Mouse (Mus musculus) heart, adult 2 months (tissue): ENCODE results near the gene Atn1. TPM values are rescaled to one million over a fixed set of nuclear protein-coding genes. Genes with fewer than 3 reads are reported as not detected.

Source experiments
- DNase-seq, 2 experiments: peaks; one replicate each; pipeline ENCODE4 v3.0.0; 2021
- H3K27ac ChIP-seq: fragments of 200-600 bp; 2 replicates; pipeline ENCODE4 v1.8.1; 2022
- H3K27me3 ChIP-seq: fragments of 200-500 bp; 2 replicates; pipeline ENCODE4 v1.6.1; 2012; ENCODE audit warnings: mild to moderate bottlenecking, low read length, inconsistent platforms, mixed read lengths; ENCODE audit not compliant: control insufficient read depth, insufficient read depth
- H3K36me3 ChIP-seq: fragments of 200-500 bp; 2 replicates; pipeline ENCODE4 v1.6.1; 2012; ENCODE audit warnings: low read length, inconsistent platforms; ENCODE audit not compliant: control insufficient read depth, insufficient read depth
- H3K4me1 ChIP-seq: fragments of 200-500 bp; 2 replicates; pipeline ENCODE4 v1.6.1; 2011; ENCODE audit warnings: low read length; ENCODE audit not compliant: control insufficient read depth, insufficient read depth
- H3K4me3 ChIP-seq: fragments of 200-600 bp; 2 replicates; pipeline ENCODE4 v1.8.1; 2022
- H3K79me2 ChIP-seq: fragments of 200-500 bp; replicated peaks from 2 replicates; pipeline ENCODE4 v1.6.1; 2012; ENCODE audit warnings: mild to moderate bottlenecking, inconsistent platforms, low read length, moderate library complexity, mixed read lengths; ENCODE audit not compliant: control insufficient read depth, insufficient read depth
- H3K9ac ChIP-seq: fragments of 200-500 bp; 2 replicates; pipeline ENCODE4 v1.6.1; 2012; ENCODE audit warnings: low read depth, mild to moderate bottlenecking, control low read depth, inconsistent platforms, low read length, mixed read lengths
- CTCF ChIP-seq: fragments of 200-600 bp; IDR thresholded peaks from 2 replicates; pipeline ENCODE4 v1.8.1; 2022; ENCODE audit warnings: antibody characterized with exemption, mild to moderate bottlenecking, moderate library complexity
- EP300 ChIP-seq: fragments of 200-500 bp; IDR thresholded peaks from 2 replicates; pipeline ENCODE4 v1.6.1; 2011; ENCODE audit warnings: low read depth, low read length, control low read depth; ENCODE audit not compliant: insufficient read depth
- POLR2A ChIP-seq: fragments of 200-500 bp; IDR thresholded peaks from 2 replicates; pipeline ENCODE4 v1.6.1; 2011; ENCODE audit warnings: mild to moderate bottlenecking, low read depth, low read length, control low read depth; ENCODE audit not compliant: insufficient read depth
- WGBS: fragments of 180-500 bp; shearing (Covaris S2); methylation state at CpG from one replicate; pipeline ENCODE4 v1.1.7; 2018; 5-methylcytosine and 5-hydroxymethylcytosine counted together
- intact Hi-C: fragments of 180-260 bp; cut with DNase I; formaldehyde crosslinking; loops from one replicate; pipeline ENCODE4 v1.15.1; 2025
- polyA plus RNA-seq: library from polyadenylated mRNA; depleted of rRNA; stranded (reverse); fragments of >200 nt; gene quantifications from 2 replicates; pipeline ENCODE4 v1.2.3, GENCODE M21; 2012
- total RNA-seq, 2 experiments: library from RNA; stranded (reverse); gene quantifications; 2 replicates each; pipeline ENCODE4 v1.2.3; 2021

The Atn1 gene
- total and polyA plus RNA-seq, 3 experiments = 32.8 to 47.8 (median 44.3) TPM

DNA sequence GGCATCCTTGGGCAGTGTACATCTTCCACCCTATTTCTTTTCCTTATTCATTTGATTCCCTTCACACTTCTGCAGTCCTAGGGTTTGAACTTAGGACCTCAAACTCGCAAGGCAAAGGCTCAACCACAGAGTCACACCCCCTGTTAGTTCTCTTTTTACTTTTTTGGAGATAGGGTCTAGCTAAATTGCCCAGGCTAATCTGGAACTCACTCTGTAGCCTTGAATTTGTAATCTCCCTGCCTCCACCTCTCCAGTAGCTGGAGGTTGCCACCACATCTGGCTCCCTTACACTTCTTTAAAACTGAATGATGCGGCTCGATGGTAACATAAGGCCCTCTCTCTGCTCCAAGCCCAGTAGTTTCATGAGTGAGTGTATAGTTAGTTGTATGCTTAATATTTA lies 21.9 kb downstream of the Atn1 start:
- 87% methylated on average over 3 of the region's 3 CpGs for WGBS
- no peaks in the 10 kb centered on the region for H3K79me2 ChIP-seq
- H3K9ac ChIP-seq = no peak overlapping the region
- no peaks in the 10 kb centered on the region for H3K4me1 ChIP-seq
- no peak for TF ChIP-seq EP300
- TF ChIP-seq CTCF = no peak
- no peak for TF ChIP-seq POLR2A
- no peak for DNase-seq
- intact Hi-C loops = no loop called here
- no peak overlapping the region for H3K27ac ChIP-seq
- H3K4me3 ChIP-seq = no peak overlapping the region
- H3K27me3 ChIP-seq = no peaks in the 10 kb centered on the region
- H3K36me3 ChIP-seq = no peaks in the 10 kb centered on the region

DNA sequence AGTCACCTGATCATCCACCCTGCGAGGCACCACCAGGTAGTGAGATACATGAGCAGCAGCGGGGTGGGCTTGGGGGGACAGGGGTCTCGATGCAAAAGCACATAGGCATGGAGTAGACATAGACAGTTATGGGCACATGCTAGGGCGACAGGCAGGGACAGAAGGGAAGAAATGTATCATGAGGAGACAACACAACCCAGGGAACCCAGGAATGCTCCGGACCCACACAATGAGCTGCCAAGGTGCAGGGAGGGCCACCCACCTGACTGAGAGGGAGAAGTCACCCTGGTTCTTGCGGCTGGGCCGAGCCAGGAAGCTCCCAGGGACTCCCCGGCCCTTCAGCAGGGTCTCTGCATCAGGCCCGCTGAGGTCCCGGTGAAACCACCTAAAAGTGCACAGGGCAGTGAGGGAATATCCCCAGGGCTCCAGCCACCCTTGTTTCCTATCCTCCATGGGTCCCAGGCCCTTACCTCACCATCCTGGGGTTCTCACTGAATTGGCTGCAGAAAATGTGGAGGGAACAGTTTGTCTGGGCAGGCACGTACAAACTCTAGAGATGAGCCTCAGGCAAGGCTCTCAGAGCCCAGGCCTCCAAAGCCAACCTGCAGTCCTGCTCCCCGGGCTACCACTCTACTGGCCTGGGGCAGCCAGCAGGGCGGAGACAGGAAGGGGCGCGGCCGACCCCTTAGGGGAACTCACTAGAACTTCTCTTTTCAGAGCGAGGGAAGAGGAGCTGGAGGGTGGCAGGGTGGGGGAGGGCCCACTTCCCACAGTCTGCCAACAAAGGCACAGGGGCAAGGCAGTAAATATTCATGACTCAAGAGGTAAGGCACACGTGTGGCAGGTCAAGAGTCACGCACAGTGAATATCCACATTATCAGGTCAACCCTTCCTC lies 23.6 kb downstream of the Atn1 start:
- peak; percentile 64 to 83 for DNase-seq
- TF ChIP-seq EP300 (no peak), POLR2A (no peak; the same call in 1 of the 2 replicates), CTCF (no peak)
- Histone ChIP-seq H3K79me2 (no peaks in the 10 kb centered on the region), H3K9ac (no peak overlapping the region; the same call in 1 of the 2 replicates), H3K4me3 (no peak overlapping the region), H3K4me1 (no peaks in the 10 kb centered on the region), H3K27me3 (no peaks in the 10 kb centered on the region), H3K27ac (no peak overlapping the region; the same call in 1 of the 2 replicates), H3K36me3 (no peaks in the 10 kb centered on the region)
- intact Hi-C loops = no loop called here
- WGBS = 56% methylated on average over 19 of the region's 19 CpGs

DNA sequence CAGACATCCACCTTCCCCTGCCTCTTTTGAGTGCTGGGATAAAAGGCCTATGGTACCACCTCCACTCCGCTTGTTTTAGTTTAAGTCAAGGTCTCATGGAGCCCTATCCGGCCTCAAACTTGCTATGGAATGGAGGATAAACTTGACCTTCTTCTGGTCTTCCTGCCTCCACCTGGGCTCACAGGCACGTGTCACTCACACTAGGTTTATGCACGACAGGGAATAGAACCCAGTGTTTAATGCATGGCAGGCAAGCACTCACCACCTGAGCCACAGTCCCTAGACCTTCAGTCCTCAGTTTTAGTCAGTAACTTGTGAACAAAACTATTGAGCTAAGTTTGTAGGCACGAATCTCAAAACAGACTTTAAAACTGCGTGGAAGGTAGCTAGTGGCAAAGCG lies 25.3 kb downstream of the Atn1 start:
- Histone ChIP-seq H3K4me1 (no peaks in the 10 kb centered on the region), H3K27me3 (no peaks in the 10 kb centered on the region), H3K9ac (no peak overlapping the region), H3K79me2 (no peaks in the 10 kb centered on the region), H3K4me3 (no peak overlapping the region), H3K27ac (no peak overlapping the region), H3K36me3 (no peaks in the 10 kb centered on the region)
- intact Hi-C loops = no loop called here
- 88% methylated on average over 7 of the region's 7 CpGs for WGBS
- no peak for TF ChIP-seq POLR2A
- no peak for TF ChIP-seq CTCF
- no peak for TF ChIP-seq EP300
- DNase-seq = no peak

DNA sequence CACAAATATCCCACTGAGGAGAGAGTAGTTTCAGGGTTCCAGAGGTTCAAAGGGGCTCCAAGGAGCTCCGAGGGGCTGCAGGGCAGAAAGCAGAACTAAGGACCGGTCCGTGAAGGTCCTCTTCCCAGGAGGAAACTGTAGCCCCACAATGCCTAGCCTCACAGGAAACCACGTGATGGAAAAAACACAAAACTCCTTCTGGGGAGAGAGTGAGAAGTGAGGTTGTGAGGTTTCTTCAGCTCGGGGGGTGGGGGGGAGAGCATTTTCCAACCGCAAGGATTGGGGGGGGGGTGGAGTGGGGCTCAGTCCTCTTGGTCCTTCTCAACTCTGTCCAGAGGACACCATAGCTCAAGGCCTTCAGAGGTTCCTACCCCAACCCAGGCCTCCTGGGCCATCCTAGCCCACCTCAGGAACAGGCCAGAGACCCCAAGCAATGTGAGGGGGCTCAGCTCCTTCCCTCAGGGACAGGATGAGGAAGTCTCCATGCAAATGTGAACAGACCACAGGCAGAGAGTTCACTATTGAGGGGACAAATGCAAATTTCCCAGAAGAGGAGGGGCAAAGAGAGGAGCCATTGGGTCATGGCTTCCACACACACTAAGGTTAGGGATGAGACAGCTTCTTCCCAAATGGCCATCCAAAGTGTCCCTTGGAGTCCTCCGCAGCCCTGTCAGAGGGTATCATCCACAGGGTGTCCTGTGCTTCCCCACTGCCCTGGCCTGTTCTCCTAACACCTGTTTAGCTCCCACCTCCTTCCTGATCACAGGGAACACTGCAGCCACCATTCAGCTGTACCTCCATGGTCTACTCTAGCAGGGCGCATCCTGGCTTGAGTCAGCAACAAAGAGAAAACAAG lies 26.2 kb downstream of the Atn1 start:
- Histone ChIP-seq H3K79me2 (no peaks in the 10 kb centered on the region), H3K9ac (no peak overlapping the region), H3K36me3 (no peaks in the 10 kb centered on the region), H3K4me1 (no peaks in the 10 kb centered on the region), H3K4me3 (no peak overlapping the region), H3K27me3 (no peaks in the 10 kb centered on the region), H3K27ac (no peak overlapping the region)
- TF ChIP-seq POLR2A (no peak), EP300 (no peak), CTCF (no peak)
- intact Hi-C loops = no loop called here
- 46% methylated on average over 8 of the region's 8 CpGs for WGBS
- DNase-seq = peak in 1 of 2 experiments; percentile 48

DNA sequence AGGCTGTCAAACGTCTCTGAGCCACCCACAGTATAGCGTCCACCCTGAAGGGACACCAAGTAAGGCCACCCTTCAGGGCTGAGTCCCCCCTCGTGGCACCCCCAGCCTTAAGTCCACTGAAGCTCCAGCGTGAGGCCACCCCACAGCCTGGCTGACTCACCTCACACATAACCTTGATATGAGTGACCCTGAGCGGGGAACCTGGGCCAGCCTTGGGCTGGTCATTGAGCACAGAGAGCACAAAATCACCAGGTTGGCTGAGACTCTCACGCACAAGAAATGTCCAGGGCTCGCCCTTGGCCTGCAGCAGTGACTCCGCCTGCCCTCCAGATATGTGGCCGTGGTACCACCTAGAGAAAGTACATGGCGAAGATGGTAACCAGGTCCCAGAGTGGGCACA lies 27.7 kb downstream of the Atn1 start:
- no peak overlapping the region for H3K27ac ChIP-seq
- no peaks in the 10 kb centered on the region for H3K36me3 ChIP-seq
- TF ChIP-seq CTCF (no peak), POLR2A (no peak), EP300 (no peak)
- no peaks in the 10 kb centered on the region for H3K79me2 ChIP-seq
- H3K9ac ChIP-seq = no peak overlapping the region
- no peaks in the 10 kb centered on the region for H3K4me1 ChIP-seq
- intact Hi-C loops = no loop called here
- H3K4me3 ChIP-seq = no peak overlapping the region
- no peaks in the 10 kb centered on the region for H3K27me3 ChIP-seq
- DNase-seq = no peak
- WGBS = 83% methylated on average over 10 of the region's 10 CpGs
